Mouse (Mus musculus): Measurements from ENCODE around the gene Plxna1. TPM values are rescaled to one million over a fixed set of nuclear protein-coding genes. Genes with fewer than 3 reads are reported as not detected.

Plxna1 gene
- total and polyA plus RNA-seq, 2 experiments from 2014 or later, result 30.6 to 135 TPM

- peak; percentile 36 for DNase-seq (ENCODE audit: low spot score)
- no peak for TF ChIP-seq CTCF (IDR thresholded peaks at IDR 0.05; ENCODE audit: low read depth)
- no peaks in the 10 kb centered on the region for H3K9me3 ChIP-seq (ENCODE audit: low read length)
- H3K4me3 ChIP-seq (ENCODE audit: low read length), result no peak overlapping the region
- no peaks in the 10 kb centered on the region for H3K4me1 ChIP-seq (ENCODE audit: insufficient read depth, low read length)
- WGBS, result 52% methylated on average over 15 of the region's 15 CpGs
- H3K9ac ChIP-seq (replicated peaks; ENCODE audit: low read length), result no peak overlapping the region
- no peaks in the 10 kb centered on the region for H3K36me3 ChIP-seq (ENCODE audit: insufficient read depth, low read length)
- ATAC-seq, result no peak
- H3K27ac ChIP-seq, result no peak overlapping the region
- no peak overlapping the region for H3K4me2 ChIP-seq (ENCODE audit: low read depth, low read length)
- no peaks in the 10 kb centered on the region for H3K27me3 ChIP-seq (ENCODE audit: insufficient read depth, low read length)
Measured at GRCm38 (mm10) chr6:89296909-89297695, 65.3 kb downstream of the Plxna1 start.

GRCm38 (mm10) chr6:89296001-89296709, 66.3 kb downstream of the Plxna1 start:
- WGBS, result 92% methylated on average over 8 of the region's 8 CpGs
- Histone ChIP-seq H3K4me2 (ENCODE audit: low read depth, low read length) (no peak overlapping the region), H3K9me3 (ENCODE audit: low read length) (no peaks in the 10 kb centered on the region), H3K4me3 (ENCODE audit: low read length) (no peak overlapping the region), H3K27ac (no peak overlapping the region), H3K9ac (replicated peaks; ENCODE audit: low read length) (no peak overlapping the region), H3K4me1 (ENCODE audit: insufficient read depth, low read length) (0 out of 2 replicates have a peak, but pooled peaks cover 5% of the 10 kb centered on the region), H3K36me3 (ENCODE audit: insufficient read depth, low read length) (no peaks in the 10 kb centered on the region), H3K27me3 (ENCODE audit: insufficient read depth, low read length) (no peaks in the 10 kb centered on the region)
- TF ChIP-seq CTCF (IDR thresholded peaks at IDR 0.05; ENCODE audit: low read depth), result no peak
- no peak for ATAC-seq
- no peak for DNase-seq (ENCODE audit: low spot score)

DNA sequence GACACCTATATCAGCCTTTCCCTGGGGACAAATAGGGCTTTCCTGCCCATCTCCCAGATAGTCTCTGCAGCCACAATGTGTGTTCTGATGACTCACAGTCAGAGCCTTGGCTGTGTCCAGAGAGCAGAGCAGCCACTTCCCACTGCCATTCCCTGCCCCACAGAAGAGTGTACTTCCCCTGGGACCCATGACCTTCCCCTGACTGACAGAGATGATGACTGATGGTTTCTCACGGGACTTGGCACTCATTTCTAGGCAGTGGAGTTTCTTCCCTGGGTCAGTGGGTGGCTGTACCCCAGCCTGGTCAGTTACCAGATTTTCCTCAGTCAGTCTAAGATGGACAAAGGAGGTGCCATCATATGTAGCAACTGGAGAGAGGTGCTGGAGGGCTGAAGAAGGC, 67.8 kb downstream of the Plxna1 start:
- ATAC-seq, result no peak
- TF ChIP-seq CTCF (IDR thresholded peaks at IDR 0.05; ENCODE audit: low read depth), result no peak

GRCm38 (mm10) chr6:89291494-89291893, 70.9 kb downstream of the Plxna1 start:
- TF ChIP-seq CTCF (IDR thresholded peaks at IDR 0.05; ENCODE audit: low read depth), result no peak
- Histone ChIP-seq H3K27ac (no peak overlapping the region), H3K36me3 (ENCODE audit: insufficient read depth, low read length) (no peaks in the 10 kb centered on the region), H3K9ac (replicated peaks; ENCODE audit: low read length) (no peak overlapping the region), H3K4me1 (ENCODE audit: insufficient read depth, low read length) (0 out of 2 replicates have a peak, but pooled peaks cover 8% of the 10 kb centered on the region), H3K9me3 (ENCODE audit: low read length) (no peaks in the 10 kb centered on the region), H3K4me3 (ENCODE audit: low read length) (no peak overlapping the region), H3K4me2 (ENCODE audit: low read depth, low read length) (no peak overlapping the region), H3K27me3 (ENCODE audit: insufficient read depth, low read length) (no peaks in the 10 kb centered on the region)
- no peak for DNase-seq (ENCODE audit: low spot score)
- 13% methylated on average over 7 of the region's 7 CpGs for WGBS
- no peak for ATAC-seq

More for the DNA sequence above, 67.8 kb downstream of the Plxna1 start:
- Histone ChIP-seq H3K4me2 (ENCODE audit: low read depth, low read length) (no peak overlapping the region), H3K4me1 (ENCODE audit: insufficient read depth, low read length) (0 out of 2 replicates have a peak, but pooled peaks cover 5% of the 10 kb centered on the region), H3K27me3 (ENCODE audit: insufficient read depth, low read length) (no peaks in the 10 kb centered on the region), H3K27ac (no peak overlapping the region), H3K36me3 (ENCODE audit: insufficient read depth, low read length) (no peaks in the 10 kb centered on the region), H3K9ac (replicated peaks; ENCODE audit: low read length) (no peak overlapping the region), H3K4me3 (ENCODE audit: low read length) (no peak overlapping the region), H3K9me3 (ENCODE audit: low read length) (no peaks in the 10 kb centered on the region)
- DNase-seq (ENCODE audit: low spot score), result no peak
- 55% methylated on average over 1 of the region's 1 CpGs for WGBS

GRCm38 (mm10) chr6:89288156-89288555, 74.3 kb downstream of the Plxna1 start:
- Histone ChIP-seq H3K27me3 (ENCODE audit: insufficient read depth, low read length) (no peaks in the 10 kb centered on the region), H3K9me3 (ENCODE audit: low read length) (0 out of 2 replicates have a peak, but pooled peaks cover 3% of the 10 kb centered on the region), H3K4me1 (ENCODE audit: insufficient read depth, low read length) (0 out of 2 replicates have a peak, but pooled peaks cover 11% of the 10 kb centered on the region), H3K36me3 (ENCODE audit: insufficient read depth, low read length) (no peaks in the 10 kb centered on the region), H3K27ac (no peak overlapping the region), H3K4me2 (ENCODE audit: low read depth, low read length) (no peak overlapping the region), H3K4me3 (ENCODE audit: low read length) (no peak overlapping the region), H3K9ac (replicated peaks; ENCODE audit: low read length) (no peak overlapping the region)
- ATAC-seq (no peak), DNase-seq (ENCODE audit: low spot score) (no peak)
- TF ChIP-seq CTCF (IDR thresholded peaks at IDR 0.05; ENCODE audit: low read depth), result no peak
- WGBS, result 29% methylated on average over 6 of the region's 6 CpGs

DNA sequence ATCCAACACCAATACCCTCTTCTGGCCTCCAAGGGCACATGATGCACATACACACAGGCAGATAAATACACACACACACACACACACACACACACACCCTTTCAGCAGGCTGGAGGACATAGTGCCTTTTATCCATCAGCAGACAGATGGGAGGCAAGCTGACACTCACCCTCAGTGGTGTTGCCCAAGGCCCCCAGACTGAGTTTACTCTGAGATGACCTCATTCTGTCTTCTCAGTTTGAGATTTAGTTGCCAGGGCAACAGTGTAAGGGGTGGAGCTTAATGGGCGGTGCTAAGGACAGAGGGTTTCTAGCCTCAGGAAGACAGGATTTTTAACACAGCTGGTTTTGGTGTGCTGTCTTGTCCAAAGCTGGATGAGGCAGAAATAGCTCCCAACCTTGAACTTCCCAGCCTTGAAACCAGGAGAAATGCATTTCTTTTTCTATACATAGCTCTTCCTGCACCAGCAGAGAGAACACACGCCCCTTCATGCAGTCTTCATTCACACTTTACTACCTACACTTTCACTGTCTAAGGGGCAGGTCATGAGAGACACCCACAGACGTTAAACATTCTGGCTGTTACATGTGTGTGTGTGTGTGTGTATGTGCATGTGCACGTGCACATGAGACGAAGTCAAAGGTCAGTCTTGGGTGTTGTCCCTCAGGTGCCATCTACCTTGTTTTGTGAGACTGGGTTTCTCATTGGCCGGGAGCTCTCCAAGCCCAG, 75.6 kb downstream of the Plxna1 start:
- H3K4me1 ChIP-seq (ENCODE audit: insufficient read depth, low read length), result 0 out of 2 replicates have a peak, but pooled peaks cover 11% of the 10 kb centered on the region
- 50% methylated on average over 6 of the region's 6 CpGs for WGBS
- DNase-seq (ENCODE audit: low spot score), result peak; percentile 77

More for the DNA sequence above, 75.6 kb downstream of the Plxna1 start:
- Histone ChIP-seq H3K36me3 (ENCODE audit: insufficient read depth, low read length) (no peaks in the 10 kb centered on the region), H3K27ac (peak overlapping the region; percentile 18; the same call in 1 of the 2 replicates), H3K4me2 (ENCODE audit: low read depth, low read length) (no peak overlapping the region), H3K27me3 (ENCODE audit: insufficient read depth, low read length) (no peaks in the 10 kb centered on the region), H3K4me3 (ENCODE audit: low read length) (no peak overlapping the region), H3K9ac (replicated peaks; ENCODE audit: low read length) (no peak overlapping the region), H3K9me3 (ENCODE audit: low read length) (0 out of 2 replicates have a peak, but pooled peaks cover 4% of the 10 kb centered on the region)
- no peak for TF ChIP-seq CTCF (IDR thresholded peaks at IDR 0.05; ENCODE audit: low read depth)
- peak; percentile 92 for ATAC-seq
